Mouse (Mus musculus) E14TG2a.4 (cell line): ENCODE results near the gene Gm49380.

Source experiments
- CTCF ChIP-seq: conservative IDR thresholded peaks from 2 replicates; pipeline ENCODE4 v1.5.1; 2014; ENCODE audit warnings: low read length
- NANOG ChIP-seq: IDR thresholded peaks from 2 replicates; pipeline ENCODE4 v1.6.1; 2014; ENCODE audit warnings: borderline replicate concordance, low read length, mixed read lengths
- POU5F1 ChIP-seq: IDR thresholded peaks from 2 replicates; pipeline ENCODE4 v1.6.1; 2014; ENCODE audit warnings: low read length, borderline replicate concordance

- TF ChIP-seq CTCF, result no peak
- no peak for TF ChIP-seq NANOG
- TF ChIP-seq POU5F1, result no peak
Measured at GRCm38 (mm10) chr9:44106182-44106581, 7.1 kb downstream of the Gm49380 start.
